Mouse (Mus musculus): ENCODE measurements around the gene Ptpn5. TPM values are rescaled to one million over a fixed set of nuclear protein-coding genes. Genes with fewer than 3 reads are reported as not detected.

The Ptpn5 gene
- polyA plus RNA-seq, 1 experiment from 2014 or later: 30.9 TPM

GRCm38 (mm10) chr7:47103671-47104414, 29.6 kb downstream of the Ptpn5 start:
- H3K4me3 ChIP-seq: no peak overlapping the region

GRCm38 (mm10) chr7:47102970-47103369, 30.5 kb downstream of the Ptpn5 start:
- no peak for DNase-seq (ENCODE audit: low spot score)
- Histone ChIP-seq H3K9me3 (no peaks in the 10 kb centered on the region), H3K27me3 (ENCODE audit: insufficient read depth, poor library complexity, severe bottlenecking) (no peaks in the 10 kb centered on the region), H3K4me1 (replicated peaks) (no peaks in the 10 kb centered on the region), H3K27ac (no peak overlapping the region), H3K4me3 (no peak overlapping the region), H3K36me3 (no peaks in the 10 kb centered on the region)
- 77% methylated on average over 2 of the region's 2 CpGs for WGBS

More at GRCm38 (mm10) chr7:47103671-47104414, 29.6 kb downstream of the Ptpn5 start:
- no peaks in the 10 kb centered on the region for H3K9me3 ChIP-seq
- H3K27me3 ChIP-seq (ENCODE audit: insufficient read depth, poor library complexity, severe bottlenecking): no peaks in the 10 kb centered on the region
- no peaks in the 10 kb centered on the region for H3K4me1 ChIP-seq (replicated peaks)
- 85% methylated on average over 1 of the region's 1 CpGs for WGBS
- H3K36me3 ChIP-seq: no peaks in the 10 kb centered on the region
- no peak overlapping the region for H3K27ac ChIP-seq
- no peak for DNase-seq (ENCODE audit: low spot score)

GRCm38 (mm10) chr7:47100615-47101014, 32.9 kb downstream of the Ptpn5 start:
- no peak overlapping the region for H3K4me3 ChIP-seq
- H3K9me3 ChIP-seq: no peaks in the 10 kb centered on the region
- H3K27me3 ChIP-seq (ENCODE audit: insufficient read depth, poor library complexity, severe bottlenecking): no peaks in the 10 kb centered on the region
- H3K4me1 ChIP-seq (replicated peaks): no peaks in the 10 kb centered on the region
- no peak for DNase-seq (ENCODE audit: low spot score)
- no peak overlapping the region for H3K27ac ChIP-seq
- WGBS: 81% methylated on average over 6 of the region's 6 CpGs
- H3K36me3 ChIP-seq: no peaks in the 10 kb centered on the region

GRCm38 (mm10) chr7:47099306-47099705, 34.2 kb downstream of the Ptpn5 start:
- Histone ChIP-seq H3K4me1 (replicated peaks) (no peaks in the 10 kb centered on the region), H3K27ac (no peak overlapping the region), H3K4me3 (no peak overlapping the region), H3K36me3 (no peaks in the 10 kb centered on the region), H3K27me3 (ENCODE audit: insufficient read depth, poor library complexity, severe bottlenecking) (no peaks in the 10 kb centered on the region), H3K9me3 (no peaks in the 10 kb centered on the region)
- 83% methylated on average over 7 of the region's 7 CpGs for WGBS
- DNase-seq (ENCODE audit: low spot score): no peak

GRCm38 (mm10) chr7:47098044-47098443, 35.4 kb downstream of the Ptpn5 start:
- no peak for DNase-seq (ENCODE audit: low spot score)
- Histone ChIP-seq H3K36me3 (no peaks in the 10 kb centered on the region), H3K27me3 (ENCODE audit: insufficient read depth, poor library complexity, severe bottlenecking) (no peaks in the 10 kb centered on the region), H3K4me3 (no peak overlapping the region), H3K4me1 (replicated peaks) (no peaks in the 10 kb centered on the region), H3K27ac (no peak overlapping the region), H3K9me3 (no peaks in the 10 kb centered on the region)
- 61% methylated on average over 7 of the region's 7 CpGs for WGBS

GRCm38 (mm10) chr7:47094969-47095368, 38.5 kb downstream of the Ptpn5 start:
- Histone ChIP-seq H3K36me3 (no peaks in the 10 kb centered on the region), H3K27ac (no peak overlapping the region), H3K9me3 (no peaks in the 10 kb centered on the region), H3K27me3 (ENCODE audit: insufficient read depth, poor library complexity, severe bottlenecking) (no peaks in the 10 kb centered on the region), H3K4me3 (no peak overlapping the region), H3K4me1 (replicated peaks) (no peaks in the 10 kb centered on the region)
- DNase-seq (ENCODE audit: low spot score): no peak
- 81% methylated on average over 2 of the region's 2 CpGs for WGBS

- H3K4me3 ChIP-seq: no peak overlapping the region
- no peaks in the 10 kb centered on the region for H3K9me3 ChIP-seq
- no peaks in the 10 kb centered on the region for H3K36me3 ChIP-seq
- no peaks in the 10 kb centered on the region for H3K4me1 ChIP-seq (replicated peaks)
- no peak overlapping the region for H3K27ac ChIP-seq
- DNase-seq (ENCODE audit: low spot score): no peak
- H3K27me3 ChIP-seq (ENCODE audit: insufficient read depth, poor library complexity, severe bottlenecking): no peaks in the 10 kb centered on the region
- WGBS: 82% methylated on average over 5 of the region's 5 CpGs
Observed at GRCm38 (mm10) chr7:47093935-47094334, 39.5 kb downstream of the Ptpn5 start.

GRCm38 (mm10) chr7:47085075-47085474, 48.4 kb downstream of the Ptpn5 start:
- no peaks in the 10 kb centered on the region for H3K4me1 ChIP-seq (replicated peaks)
- H3K4me3 ChIP-seq: no peak overlapping the region
- H3K27me3 ChIP-seq (ENCODE audit: insufficient read depth, poor library complexity, severe bottlenecking): no peaks in the 10 kb centered on the region
- no peak overlapping the region for H3K27ac ChIP-seq
- H3K36me3 ChIP-seq: peaks cover 6% of the 10 kb centered on the region; the same call in 1 of the 2 replicates
- no peaks in the 10 kb centered on the region for H3K9me3 ChIP-seq
- WGBS: 87% methylated on average over 1 of the region's 1 CpGs
- DNase-seq (ENCODE audit: low spot score): no peak

- DNase-seq (ENCODE audit: low spot score): peak; percentile 53
- WGBS: 55% methylated on average over 6 of the region's 6 CpGs
- no peak overlapping the region for H3K4me3 ChIP-seq
Observed at GRCm38 (mm10) chr7:47081277-47081676, 52.2 kb downstream of the Ptpn5 start.

GRCm38 (mm10) chr7:47080868-47081267, 52.6 kb downstream of the Ptpn5 start:
- no peaks in the 10 kb centered on the region for H3K27me3 ChIP-seq (ENCODE audit: insufficient read depth, poor library complexity, severe bottlenecking)
- WGBS: 79% methylated on average over 3 of the region's 3 CpGs
- no peaks in the 10 kb centered on the region for H3K9me3 ChIP-seq
- no peak overlapping the region for H3K27ac ChIP-seq
- DNase-seq (ENCODE audit: low spot score): no peak
- no peaks in the 10 kb centered on the region for H3K4me1 ChIP-seq (replicated peaks)
- H3K36me3 ChIP-seq: peaks cover 3% of the 10 kb centered on the region; the same call in 1 of the 2 replicates
- H3K4me3 ChIP-seq: no peak overlapping the region

More at GRCm38 (mm10) chr7:47081277-47081676, 52.2 kb downstream of the Ptpn5 start:
- Histone ChIP-seq H3K36me3 (peaks cover 3% of the 10 kb centered on the region; the same call in 1 of the 2 replicates), H3K27ac (no peak overlapping the region), H3K27me3 (ENCODE audit: insufficient read depth, poor library complexity, severe bottlenecking) (no peaks in the 10 kb centered on the region), H3K4me1 (replicated peaks) (no peaks in the 10 kb centered on the region), H3K9me3 (no peaks in the 10 kb centered on the region)

GRCm38 (mm10) chr7:47077451-47077850, 56.0 kb downstream of the Ptpn5 start:
- Histone ChIP-seq H3K27ac (no peak overlapping the region), H3K4me3 (no peak overlapping the region), H3K9me3 (no peaks in the 10 kb centered on the region), H3K27me3 (ENCODE audit: insufficient read depth, poor library complexity, severe bottlenecking) (no peaks in the 10 kb centered on the region), H3K4me1 (replicated peaks) (peaks cover 5% of the 10 kb centered on the region), H3K36me3 (no peaks in the 10 kb centered on the region)
- WGBS: 74% methylated on average over 8 of the region's 8 CpGs
- DNase-seq (ENCODE audit: low spot score): peak; percentile 25

GRCm38 (mm10) chr7:47076729-47077128, 56.8 kb downstream of the Ptpn5 start:
- Histone ChIP-seq H3K9me3 (no peaks in the 10 kb centered on the region), H3K4me1 (replicated peaks) (peaks cover 5% of the 10 kb centered on the region), H3K27ac (no peak overlapping the region), H3K4me3 (no peak overlapping the region), H3K36me3 (no peaks in the 10 kb centered on the region), H3K27me3 (ENCODE audit: insufficient read depth, poor library complexity, severe bottlenecking) (no peaks in the 10 kb centered on the region)
- 70% methylated on average over 3 of the region's 3 CpGs for WGBS
- no peak for DNase-seq (ENCODE audit: low spot score)

GRCm38 (mm10) chr7:47076193-47076592, 57.3 kb downstream of the Ptpn5 start:
- peaks cover 5% of the 10 kb centered on the region for H3K4me1 ChIP-seq (replicated peaks)
- DNase-seq (ENCODE audit: low spot score): no peak
- no peaks in the 10 kb centered on the region for H3K36me3 ChIP-seq
- 88% methylated on average over 6 of the region's 6 CpGs for WGBS
- no peaks in the 10 kb centered on the region for H3K9me3 ChIP-seq
- H3K4me3 ChIP-seq: no peak overlapping the region
- 0 out of 2 replicates have a peak overlapping the region, but pooled peaks have one; percentile 3 for H3K27ac ChIP-seq
- H3K27me3 ChIP-seq (ENCODE audit: insufficient read depth, poor library complexity, severe bottlenecking): no peaks in the 10 kb centered on the region

Data from hindbrain, embryonic 10.5 days (tissue).